Mouse (Mus musculus) spleen, adult 2 months (tissue): ENCODE results near the gene Sost.

Source experiments
- CTCF ChIP-seq: fragments of 200-500 bp; IDR thresholded peaks from 2 replicates; pipeline ENCODE4 v1.5.1; 2011; ENCODE audit warnings: mild to moderate bottlenecking, inconsistent platforms; ENCODE audit not compliant: insufficient read depth, insufficient read length, insufficient replicate concordance; ENCODE audit errors: extremely low read depth
- POLR2A ChIP-seq: fragments of 200-500 bp; IDR thresholded peaks from 2 replicates; pipeline ENCODE4 v1.6.1; 2011; ENCODE audit warnings: low read depth, low read length, inconsistent platforms

GRCm38 (mm10) chr11:101935743-101936142 lies 31.1 kb downstream of the Sost start:
- TF ChIP-seq CTCF (no peak), POLR2A (no peak)
